Mouse (Mus musculus) liver, embryonic 14.5 days (tissue): ENCODE results near the gene Rho. TPM values are rescaled to one million over a fixed set of nuclear protein-coding genes. Genes with fewer than 3 reads are reported as not detected.

ENCODE experiments used
- ATAC-seq: fragments of 200-750 bp; cut with Nextera tagmentation; 2 replicates; pipeline ENCODE4 v1.8.0; 2017; ENCODE audit warnings: moderate number of reproducible peaks, mild to moderate bottlenecking, moderate library complexity; ENCODE audit not compliant: insufficient read depth
- DNase-seq, 3 experiments: peaks; one replicate each; pipeline ENCODE4 v3.0.0-alpha.2; 2012 to 2013; ENCODE audit warnings: low read depth in 3 of 3, low spot score in 3 of 3
- H3K27ac ChIP-seq: fragments of 300-500 bp; sonication (generic); 2 replicates; pipeline ENCODE4 v1.5.1; 2014; ENCODE audit warnings: moderate library complexity, mild to moderate bottlenecking, control low read depth, inconsistent platforms
- H3K27me3 ChIP-seq: fragments of 300-500 bp; sonication (generic); 2 replicates; pipeline ENCODE4 v1.6.1; 2014; ENCODE audit warnings: mild to moderate bottlenecking, low read length, moderate library complexity; ENCODE audit not compliant: control insufficient read depth, insufficient read depth
- H3K36me3 ChIP-seq: fragments of 300-500 bp; sonication (generic); replicated peaks from 2 replicates; pipeline ENCODE4 v1.6.1; 2014; ENCODE audit warnings: low read depth; ENCODE audit not compliant: control insufficient read depth, insufficient read depth
- H3K4me1 ChIP-seq, 2 experiments: fragments of 200-500 bp in 1 of 2; fragments of 300-500 bp in 1 of 2; sonication (generic) in 1 of 2; replicated peaks; 2 replicates each; pipeline ENCODE4 v1.6.1; 2012 to 2014; ENCODE audit warnings: antibody characterized with exemption in 1 of 2, inconsistent platforms in 1 of 2, low read length in 1 of 2; ENCODE audit not compliant: control insufficient read depth in 2 of 2, insufficient read depth in 2 of 2
- H3K4me2 ChIP-seq: fragments of 300-500 bp; sonication (generic); 2 replicates; pipeline ENCODE4 v1.6.1; 2014; ENCODE audit warnings: low read depth, mild to moderate bottlenecking, control low read depth, moderate library complexity
- H3K4me3 ChIP-seq, 2 experiments: fragments of 200-500 bp in 1 of 2; fragments of 300-500 bp in 1 of 2; sonication (generic) in 1 of 2; 2 replicates each; pipeline ENCODE4 v1.5.1; 2012 to 2014; ENCODE audit warnings: low read depth in 2 of 2, low read length in 2 of 2, mild to moderate bottlenecking in 2 of 2, control low read depth in 1 of 2, inconsistent platforms in 1 of 2, moderate library complexity in 1 of 2; ENCODE audit not compliant: insufficient read depth in 1 of 2
- H3K9ac ChIP-seq: fragments of 300-500 bp; sonication (generic); replicated peaks from 2 replicates; pipeline ENCODE4 v1.6.1; 2014; ENCODE audit warnings: mild to moderate bottlenecking, control low read depth, moderate library complexity
- H3K9me3 ChIP-seq: fragments of 300-500 bp; sonication (generic); 2 replicates; pipeline ENCODE4 v1.6.1; 2016; ENCODE audit warnings: low read length, mixed read lengths; ENCODE audit not compliant: control insufficient read depth
- CTCF ChIP-seq: IDR thresholded peaks from 2 replicates; pipeline ENCODE4 v1.5.1; 2016; ENCODE audit warnings: antibody characterized with exemption, low read depth, control low read depth
- EP300 ChIP-seq: IDR thresholded peaks from 2 replicates; pipeline ENCODE4 v1.6.1; 2016; ENCODE audit warnings: antibody characterized with exemption, low read depth
- WGBS: fragments of 180-500 bp; shearing (Covaris S2); extraction: QIAGEN DNeasy Blood & Tissue Kit; methylation state at CpG from one replicate; pipeline ENCODE4 v1.1.7; 2014; ENCODE audit not compliant: insufficient replicate concordance; 5-methylcytosine and 5-hydroxymethylcytosine counted together
- polyA plus RNA-seq, 2 experiments: library from polyadenylated mRNA; depleted of rRNA in 1 of 2; stranded (reverse) in 1 of 2; unstranded in 1 of 2; fragments of >200 nt; fragmentation: Nextera tagmentation in 1 of 2; extraction: Ambion mirVana in 1 of 2; gene quantifications; 2 replicates each; pipeline versions ENCODE4 v1.2.1 to v1.2.3; 2012 to 2014

Rho gene
- polyA plus RNA-seq, 2 experiments: 0.03 TPM; not detected in 1

GRCm38 (mm10) chr6:115911763-115912162 is 19.8 kb upstream of the Rho start:
- H3K36me3 ChIP-seq: no peaks in the 10 kb centered on the region
- H3K9ac ChIP-seq: no peak overlapping the region
- H3K4me2 ChIP-seq: no peak overlapping the region
- H3K4me1 ChIP-seq: peaks cover 9 to 18% of the 10 kb centered on the region in 2 experiments; a peak in 3 of 4 replicates
- DNase-seq: no peak
- H3K9me3 ChIP-seq: no peaks in the 10 kb centered on the region
- H3K4me3 ChIP-seq: no peak overlapping the region
- H3K27ac ChIP-seq: no peak overlapping the region
- H3K27me3 ChIP-seq: no peaks in the 10 kb centered on the region
- TF ChIP-seq EP300 (no peak), CTCF (no peak)
- no peak for ATAC-seq
- WGBS: 55% methylated on average over 6 of the region's 6 CpGs

- no peak overlapping the region for H3K4me2 ChIP-seq
- no peak for ATAC-seq
- DNase-seq: no peak
- H3K9ac ChIP-seq: no peak overlapping the region
- no peaks in the 10 kb centered on the region for H3K27me3 ChIP-seq
- no peak for TF ChIP-seq EP300
- no peak for TF ChIP-seq CTCF
- H3K9me3 ChIP-seq: no peaks in the 10 kb centered on the region
- no peak overlapping the region for H3K4me3 ChIP-seq
- no peaks in the 10 kb centered on the region for H3K36me3 ChIP-seq
- 73% methylated on average over 10 of the region's 10 CpGs for WGBS
- H3K27ac ChIP-seq: no peak overlapping the region
- peaks cover 6 to 17% of the 10 kb centered on the region in 2 experiments; a peak in 3 of 4 replicates for H3K4me1 ChIP-seq
These were observed 18.1 kb upstream of the Rho start for GRCm38 (mm10) chr6:115913482-115913881.

GRCm38 (mm10) chr6:115914511-115915202 is 16.9 kb upstream of the Rho start:
- Histone ChIP-seq H3K4me1 (peaks cover 0 to 6% of the 10 kb centered on the region in 2 experiments; a peak in 1 of 4 replicates), H3K9me3 (no peaks in the 10 kb centered on the region), H3K4me3 (no peak overlapping the region), H3K4me2 (no peak overlapping the region), H3K27ac (no peak overlapping the region), H3K36me3 (no peaks in the 10 kb centered on the region), H3K27me3 (no peaks in the 10 kb centered on the region), H3K9ac (no peak overlapping the region)
- WGBS: 79% methylated on average over 15 of the region's 15 CpGs
- no peak for DNase-seq
- no peak for TF ChIP-seq CTCF
- TF ChIP-seq EP300: no peak
- ATAC-seq: no peak

GRCm38 (mm10) chr6:115915601-115916445 is 15.7 kb upstream of the Rho start:
- Histone ChIP-seq H3K4me3 (no peak overlapping the region), H3K9ac (no peak overlapping the region), H3K4me2 (no peak overlapping the region), H3K36me3 (no peaks in the 10 kb centered on the region), H3K9me3 (no peaks in the 10 kb centered on the region), H3K4me1 (peaks cover 0 to 3% of the 10 kb centered on the region in 2 experiments; a peak in 1 of 4 replicates), H3K27me3 (no peaks in the 10 kb centered on the region), H3K27ac (no peak overlapping the region)
- TF ChIP-seq CTCF (no peak), EP300 (no peak)
- ATAC-seq: no peak
- DNase-seq: no peak
- 45% methylated on average over 17 of the region's 17 CpGs for WGBS

GRCm38 (mm10) chr6:115916611-115917010 is 14.9 kb upstream of the Rho start:
- H3K27me3 ChIP-seq: no peaks in the 10 kb centered on the region
- WGBS: 59% methylated on average over 5 of the region's 5 CpGs
- no peak for ATAC-seq
- no peak overlapping the region for H3K4me3 ChIP-seq
- H3K9me3 ChIP-seq: no peaks in the 10 kb centered on the region
- no peaks in the 10 kb centered on the region for H3K36me3 ChIP-seq
- DNase-seq: no peak
- no peak overlapping the region for H3K4me2 ChIP-seq
- H3K4me1 ChIP-seq: peaks cover 0 to 3% of the 10 kb centered on the region in 2 experiments; a peak in 1 of 4 replicates
- no peak overlapping the region for H3K9ac ChIP-seq
- no peak overlapping the region for H3K27ac ChIP-seq
- TF ChIP-seq EP300 (no peak), CTCF (no peak)
